Mouse (Mus musculus) ZHBTc4 (cell line): ENCODE results near the gene Klhl23.

Source experiments
- DNase-seq: peaks from one replicate; pipeline ENCODE4 v3.0.0-alpha.2; 2011; ENCODE audit warnings: low read depth, low spot score

The Klhl23 gene

GRCm38 (mm10) chr2:69829680-69830079 lies 7.9 kb downstream of the Klhl23 start:
- DNase-seq = no peak

GRCm38 (mm10) chr2:69830116-69830515 lies 8.4 kb downstream of the Klhl23 start:
- no peak for DNase-seq

- DNase-seq = peak; percentile 33
Observed at GRCm38 (mm10) chr2:69837244-69837967, 15.7 kb downstream of the Klhl23 start.

DNA sequence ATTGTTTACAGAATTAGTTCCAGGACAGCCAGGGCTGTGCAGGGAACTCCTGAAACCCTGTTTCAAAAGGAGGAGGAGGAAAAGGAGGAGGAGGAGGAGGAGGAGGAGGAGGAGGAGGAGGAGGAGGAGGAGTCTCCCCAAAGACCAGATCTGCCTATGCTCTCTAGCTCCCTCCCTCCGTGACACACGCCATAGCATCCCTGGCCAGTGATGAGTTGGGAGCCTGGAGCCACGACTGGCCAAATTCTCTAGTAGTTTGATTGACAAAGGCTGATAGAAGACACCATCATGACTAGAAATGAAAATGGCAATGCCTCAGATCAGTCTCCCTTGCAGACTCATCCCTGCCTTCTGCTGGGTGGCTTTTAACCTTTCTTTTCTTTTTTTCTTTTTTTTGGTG lies 16.3 kb downstream of the Klhl23 start:
- peak; percentile 69 for DNase-seq

DNA sequence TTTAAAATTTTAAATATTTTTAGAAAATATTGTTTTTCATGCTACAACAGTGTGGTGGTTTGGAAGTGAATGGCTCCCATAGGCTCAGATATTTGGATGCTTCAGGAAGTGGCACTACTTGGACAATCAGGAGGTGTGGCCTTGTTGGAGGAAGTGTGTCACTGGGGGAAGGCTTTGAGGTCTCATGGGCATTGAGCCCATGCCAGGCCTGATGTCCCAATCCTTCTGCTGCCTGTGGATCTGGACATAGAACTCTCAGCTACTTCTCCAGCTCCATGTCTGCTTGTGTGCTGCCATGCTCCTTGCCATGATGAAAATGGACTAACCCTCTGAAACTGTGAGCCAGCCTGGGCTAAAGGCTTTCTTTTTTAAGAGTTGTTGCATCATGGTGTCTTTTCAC lies 17.0 kb downstream of the Klhl23 start:
- DNase-seq = no peak

- no peak for DNase-seq
Observed at GRCm38 (mm10) chr2:69840261-69840660, 18.5 kb downstream of the Klhl23 start.

DNA sequence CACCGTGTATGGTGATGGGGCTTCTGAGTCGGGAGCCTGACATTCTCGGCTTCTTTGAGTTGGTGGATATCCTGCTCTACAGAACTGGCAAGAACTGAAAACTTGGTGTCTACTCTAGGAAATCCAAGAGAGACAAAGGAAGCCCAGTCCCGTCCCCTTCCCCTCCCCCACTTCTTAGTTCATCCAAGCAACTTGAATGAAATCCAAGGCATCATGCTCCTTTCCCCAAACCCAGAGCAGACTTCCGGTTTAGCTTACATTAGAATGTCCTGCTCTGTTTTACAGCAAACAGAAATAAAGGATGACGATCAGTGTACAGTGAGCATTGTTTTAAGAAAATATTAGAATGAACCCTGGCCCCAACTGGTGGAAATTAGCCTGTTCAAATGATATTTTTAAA lies 27.5 kb downstream of the Klhl23 start:
- DNase-seq = no peak

GRCm38 (mm10) chr2:69851427-69852058 lies 29.8 kb downstream of the Klhl23 start:
- peak; percentile 18 for DNase-seq

DNA sequence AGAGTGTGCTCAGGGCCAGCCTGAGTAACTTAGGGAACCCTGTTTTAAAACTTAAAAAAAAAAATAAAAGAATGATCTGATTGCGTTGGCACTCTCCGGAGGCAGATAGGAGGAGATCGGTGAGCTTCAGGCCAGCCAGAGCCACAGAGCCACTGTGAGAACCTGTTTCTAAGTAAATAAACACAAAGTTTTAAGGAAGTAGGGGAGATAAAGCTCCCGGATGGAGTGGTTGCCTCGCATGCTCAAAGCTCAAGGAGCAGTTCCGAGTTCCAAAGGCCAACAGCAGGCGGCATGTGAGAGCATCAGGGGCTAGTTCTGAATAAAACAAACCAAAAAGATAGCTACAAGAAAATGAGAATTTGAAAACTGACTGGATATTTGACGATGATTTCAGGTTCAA lies 34.6 kb downstream of the Klhl23 start:
- peak; percentile 32 for DNase-seq

- DNase-seq = peak; percentile 32
Observed at GRCm38 (mm10) chr2:69857882-69858281, 36.1 kb downstream of the Klhl23 start.

DNA sequence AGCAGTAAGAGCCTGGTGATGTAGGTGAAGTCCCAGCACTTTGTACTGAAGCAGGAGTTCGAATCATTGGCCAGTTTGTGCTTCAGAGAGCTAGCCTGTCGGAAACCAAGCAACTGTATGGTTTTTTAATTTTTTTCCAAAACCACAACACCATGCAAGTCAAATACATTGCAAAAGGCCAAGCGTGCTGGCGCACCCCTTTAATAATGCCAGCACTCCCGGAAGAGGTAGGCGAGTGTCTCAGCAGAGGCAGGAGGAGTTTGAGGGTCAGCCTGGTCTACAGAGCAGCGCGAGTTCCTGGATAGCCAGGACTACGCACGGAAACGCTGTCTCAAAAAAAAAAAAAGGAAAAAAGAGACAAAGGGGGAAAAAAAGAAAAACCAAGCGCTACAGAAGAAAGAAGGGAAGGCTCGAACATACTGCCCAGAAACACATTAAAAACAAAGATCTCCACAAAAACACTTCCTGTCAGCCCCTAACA lies 39.3 kb downstream of the Klhl23 start:
- no peak for DNase-seq

DNA sequence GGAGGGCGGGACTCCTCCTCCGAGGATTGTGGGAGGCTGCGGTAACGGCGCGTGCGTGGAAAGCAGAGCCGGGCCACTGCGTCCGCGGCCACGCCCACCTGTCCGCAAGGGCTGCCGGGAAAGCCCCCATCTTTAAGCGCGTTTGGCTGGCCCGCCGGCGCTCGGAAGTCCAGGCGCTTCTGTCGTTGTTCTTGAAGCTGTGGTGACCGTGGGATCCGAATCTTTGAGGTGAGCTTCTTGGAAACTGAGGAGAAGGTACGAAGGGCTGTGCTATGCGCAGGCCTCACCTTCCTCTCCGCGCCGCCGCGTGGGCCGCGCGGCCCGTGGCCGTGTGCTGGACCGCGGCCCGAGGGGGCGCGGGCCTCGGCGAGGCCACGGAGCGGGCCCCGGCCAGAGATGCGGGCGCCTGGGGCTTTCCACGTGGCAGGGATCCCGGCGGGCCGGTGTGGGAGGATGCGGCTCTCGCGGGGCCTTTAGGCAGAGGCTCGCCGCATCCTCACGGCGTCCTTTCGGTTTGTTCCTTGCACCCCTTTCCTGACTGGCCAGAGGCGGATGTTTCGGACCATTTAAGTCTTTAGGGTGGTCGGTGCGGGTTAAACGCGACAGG lies 39.8 kb downstream of the Klhl23 start, which contains the start of gene Ssb:
TSS of gene Ssb (plus strand) at position 78 of the 607 bp plus-strand sequence.
- peak; percentile 96 for DNase-seq

DNA sequence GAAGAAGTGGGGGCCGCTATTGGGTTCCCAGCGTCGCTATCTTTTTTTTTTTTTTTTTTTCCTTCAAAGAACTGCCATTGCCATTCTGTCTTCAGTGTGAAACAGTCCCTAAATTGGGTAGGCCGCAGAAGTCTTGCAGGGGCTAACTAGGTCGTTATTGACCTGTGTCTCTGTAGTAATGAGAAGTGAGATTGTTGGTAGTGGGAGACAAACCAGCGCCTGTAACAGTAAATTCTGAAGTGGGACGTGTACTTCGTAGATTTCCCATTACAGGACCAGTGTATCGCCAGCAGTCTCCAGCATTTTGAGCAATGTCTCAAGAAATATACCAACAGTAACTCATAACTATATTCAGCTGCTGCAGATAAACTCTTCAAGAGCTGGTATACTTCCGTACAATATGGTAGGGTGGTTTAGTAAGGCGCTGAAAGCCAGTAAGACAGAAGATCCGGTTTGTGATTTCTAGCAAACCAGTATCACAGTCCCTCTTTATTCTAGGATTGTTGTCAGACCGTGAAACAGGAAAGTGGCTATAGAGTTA lies 40.4 kb downstream of the Klhl23 start:
- DNase-seq = no peak

DNA sequence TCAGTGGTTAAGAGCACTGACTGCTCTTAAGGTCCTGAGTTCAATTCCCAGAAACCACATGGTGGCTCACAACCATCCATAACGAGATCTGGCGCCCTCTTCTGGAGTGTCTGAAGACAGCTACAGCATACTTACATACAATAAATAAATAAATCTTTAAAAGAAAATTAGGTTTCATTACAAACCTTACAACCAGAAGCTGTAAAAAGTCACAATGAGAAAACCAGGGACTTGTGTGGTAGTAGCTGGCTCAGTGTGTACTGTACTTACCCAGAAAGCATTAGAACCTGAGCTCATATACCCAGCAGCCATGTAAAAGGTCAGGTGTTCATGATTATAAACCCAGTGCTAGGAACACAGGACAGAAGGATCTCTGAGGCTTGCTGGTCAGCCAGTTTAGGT lies 62.2 kb downstream of the Klhl23 start:
- DNase-seq = no peak

GRCm38 (mm10) chr2:69884581-69884980 lies 62.8 kb downstream of the Klhl23 start:
- no peak for DNase-seq

DNA sequence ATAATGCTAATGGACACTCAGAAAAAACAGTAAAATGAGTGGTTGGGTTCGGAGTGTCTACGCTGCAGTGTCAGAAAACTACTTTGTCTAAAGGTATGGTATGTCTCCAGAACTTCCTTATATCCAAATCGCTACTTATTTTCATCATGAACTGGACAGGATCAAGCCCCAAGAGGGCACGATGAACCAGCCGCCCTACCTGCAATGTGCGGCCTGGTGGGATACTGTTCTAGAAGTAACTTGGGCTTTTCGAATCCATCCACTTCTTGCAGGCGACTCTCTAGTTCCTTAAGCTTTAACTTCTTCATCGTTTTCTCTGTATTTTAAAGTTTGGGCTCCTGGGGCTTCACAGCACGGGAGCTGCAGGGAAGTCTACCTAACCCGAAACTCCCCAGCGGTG lies 63.3 kb downstream of the Klhl23 start:
- no peak for DNase-seq

- peak; percentile 93 for DNase-seq
Observed at GRCm38 (mm10) chr2:69885451-69886305, 63.9 kb downstream of the Klhl23 start, which contains the start of gene Mettl5. TSS of gene Mettl5 (minus strand) at chr2:69885615.
